Mouse (Mus musculus) C2C12 (cell line): ENCODE data around the gene Tbc1d1. TPM values are rescaled to one million over a fixed set of nuclear protein-coding genes. Genes with fewer than 3 reads are reported as not detected.

Source experiments
- H3K27me3 ChIP-seq: one replicate; pipeline ENCODE4 v1.6.1; 2011; ENCODE audit not compliant: control insufficient read depth, insufficient read depth, insufficient read length
- H3K36me3 ChIP-seq: one replicate; pipeline ENCODE4 v1.6.1; 2011; ENCODE audit not compliant: control insufficient read depth, insufficient read depth
- H3K4me3 ChIP-seq: one replicate; pipeline ENCODE4 v1.5.1; 2011; ENCODE audit warnings: mild to moderate bottlenecking, control low read depth; ENCODE audit not compliant: poor library complexity, insufficient read depth, severe bottlenecking
- H3K79me2 ChIP-seq: one replicate; pipeline ENCODE4 v1.6.1; 2011; ENCODE audit not compliant: control insufficient read depth, insufficient read depth
- H3K79me3 ChIP-seq: one replicate; pipeline ENCODE4 v1.6.1; 2011; ENCODE audit warnings: low read depth, control low read depth
- H3ac ChIP-seq: one replicate; pipeline ENCODE3; 2011; ENCODE audit warnings: low read depth; ENCODE audit not compliant: control insufficient read depth, insufficient read length
- CEBPB ChIP-seq: IDR thresholded peaks from one replicate; pipeline ENCODE4 v1.6.1; 2011; ENCODE audit warnings: low read depth, mild to moderate bottlenecking, control low read depth, moderate library complexity
- CTCF ChIP-seq: IDR thresholded peaks from one replicate; pipeline ENCODE4 v1.5.1; 2011; ENCODE audit not compliant: control insufficient read depth, insufficient read depth, insufficient read length
- FOSL1 ChIP-seq: IDR thresholded peaks from one replicate; pipeline ENCODE4 v1.8.0; 2011; ENCODE audit warnings: mild to moderate bottlenecking, low read length; ENCODE audit not compliant: poor library complexity, insufficient read depth, severe bottlenecking
- MAX ChIP-seq: IDR thresholded peaks from one replicate; pipeline ENCODE4 v1.6.1; 2011; ENCODE audit warnings: mild to moderate bottlenecking, control low read depth
- MYOD1 ChIP-seq: IDR thresholded peaks from one replicate; pipeline ENCODE4 v1.6.1; 2011; ENCODE audit warnings: low read depth; ENCODE audit not compliant: control insufficient read depth, insufficient read length
- MYOG ChIP-seq: IDR thresholded peaks from one replicate; pipeline ENCODE4 v1.6.1; 2011; ENCODE audit not compliant: control insufficient read depth, insufficient read length; ENCODE audit errors: extremely low read depth
- USF1 ChIP-seq: IDR thresholded peaks from one replicate; pipeline ENCODE4 v1.6.1; 2011; ENCODE audit warnings: low read depth, mild to moderate bottlenecking, control low read depth, moderate library complexity
- polyA plus RNA-seq: library from polyadenylated mRNA; unstranded; fragments of >200 nt; fragmentation: generic; extraction: Trizol; gene quantifications from one replicate; pipeline ENCODE4 v1.2.1, GENCODE M21; 2012; ENCODE audit warnings: missing spikeins

Gene Tbc1d1
- polyA plus RNA-seq, 1 experiment = 25.0 TPM

GRCm38 (mm10) chr5:64237263-64237662 lies 81.2 kb downstream of the Tbc1d1 start:
- peaks cover 97% of the 10 kb centered on the region for H3K79me2 ChIP-seq
- no peaks in the 10 kb centered on the region for H3K27me3 ChIP-seq
- peaks cover 23% of the 10 kb centered on the region for H3K79me3 ChIP-seq
- H3ac ChIP-seq = no peak overlapping the region
- H3K4me3 ChIP-seq = no peak overlapping the region
- H3K36me3 ChIP-seq = no peaks in the 10 kb centered on the region
- TF ChIP-seq CEBPB = no peak
- TF ChIP-seq USF1 = no peak
- no peak for TF ChIP-seq MYOD1
- no peak for TF ChIP-seq MYOG
- no peak for TF ChIP-seq FOSL1
- no peak for TF ChIP-seq CTCF
- TF ChIP-seq MAX = no peak

- Histone ChIP-seq H3K79me3 (peaks cover 22% of the 10 kb centered on the region), H3K36me3 (no peaks in the 10 kb centered on the region), H3K27me3 (no peaks in the 10 kb centered on the region), H3ac (no peak overlapping the region), H3K4me3 (no peak overlapping the region), H3K79me2 (peaks cover 97% of the 10 kb centered on the region)
- TF ChIP-seq CEBPB (no peak), CTCF (no peak), FOSL1 (no peak), MAX (no peak), MYOD1 (no peak), MYOG (no peak), USF1 (no peak)
These were observed 81.6 kb downstream of the Tbc1d1 start for GRCm38 (mm10) chr5:64237693-64238092.

- no peaks in the 10 kb centered on the region for H3K36me3 ChIP-seq
- H3K27me3 ChIP-seq = no peaks in the 10 kb centered on the region
- peaks cover 94% of the 10 kb centered on the region for H3K79me2 ChIP-seq
- no peak overlapping the region for H3ac ChIP-seq
- no peak for TF ChIP-seq MYOD1
- TF ChIP-seq MYOG = no peak
- no peak for TF ChIP-seq MAX
- H3K79me3 ChIP-seq = peaks cover 13% of the 10 kb centered on the region
- no peak overlapping the region for H3K4me3 ChIP-seq
These were observed 83.0 kb downstream of the Tbc1d1 start for GRCm38 (mm10) chr5:64238894-64239652.

DNA sequence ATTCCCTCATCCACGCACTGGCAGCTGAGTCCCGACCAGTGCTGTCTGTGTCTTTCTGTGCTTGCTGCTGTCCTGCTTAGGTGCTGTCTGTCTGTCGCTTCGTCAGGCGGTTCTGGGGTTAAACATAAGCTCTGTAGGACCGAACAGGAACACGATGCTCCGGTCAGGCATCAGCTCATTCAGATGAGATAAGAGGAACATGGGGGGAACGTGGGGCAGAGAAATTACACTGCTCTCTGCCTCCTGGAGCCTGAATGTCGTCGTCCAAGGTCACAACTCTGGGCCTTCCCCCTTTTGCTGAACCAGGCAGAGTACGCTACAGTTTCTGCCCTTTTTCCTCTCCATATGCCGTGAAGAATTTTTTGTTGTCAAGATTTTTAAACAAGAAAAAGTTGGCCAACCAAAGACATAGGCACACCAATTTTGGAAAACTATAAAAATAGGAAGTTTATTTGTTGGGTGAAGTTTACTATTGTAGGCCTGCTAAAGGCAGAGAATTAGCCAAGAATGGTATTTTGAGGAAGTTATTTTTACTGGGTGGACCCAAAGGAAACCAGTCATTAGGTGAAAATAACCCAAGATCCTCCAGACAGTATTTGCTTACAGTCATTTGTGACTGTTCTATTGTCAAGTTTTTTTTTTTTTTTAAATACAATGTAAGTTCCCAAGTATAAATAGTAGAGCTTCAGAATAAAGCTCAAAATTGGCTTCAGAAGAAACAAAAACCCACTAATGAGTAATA lies 85.0 kb downstream of the Tbc1d1 start:
- Histone ChIP-seq H3K27me3 (no peaks in the 10 kb centered on the region), H3ac (no peak overlapping the region), H3K79me2 (peaks cover 96% of the 10 kb centered on the region), H3K79me3 (peaks cover 15% of the 10 kb centered on the region), H3K4me3 (no peak overlapping the region), H3K36me3 (no peaks in the 10 kb centered on the region)
- TF ChIP-seq MYOG = no peak
- TF ChIP-seq USF1 = no peak
- TF ChIP-seq FOSL1 = no peak
- TF ChIP-seq CTCF = no peak
- TF ChIP-seq MYOD1 = no peak
- TF ChIP-seq MAX = no peak
- TF ChIP-seq CEBPB = no peak

GRCm38 (mm10) chr5:64241867-64242266 lies 85.8 kb downstream of the Tbc1d1 start:
- H3ac ChIP-seq = no peak overlapping the region
- H3K79me2 ChIP-seq = peaks cover 96% of the 10 kb centered on the region
- H3K79me3 ChIP-seq = peaks cover 15% of the 10 kb centered on the region
- H3K27me3 ChIP-seq = no peaks in the 10 kb centered on the region
- no peaks in the 10 kb centered on the region for H3K36me3 ChIP-seq
- no peak overlapping the region for H3K4me3 ChIP-seq
- TF ChIP-seq MAX = no peak
- TF ChIP-seq CTCF = no peak
- TF ChIP-seq MYOD1 = no peak
- TF ChIP-seq CEBPB = no peak
- no peak for TF ChIP-seq MYOG
- no peak for TF ChIP-seq FOSL1
